Mouse (Mus musculus): ENCODE data around the gene Ccdc12. TPM values are rescaled to one million over a fixed set of nuclear protein-coding genes. Genes with fewer than 3 reads are reported as not detected.

Gene Ccdc12
- 131 and 134 TPM in 2 replicates for polyA plus RNA-seq (2014; fragmentation: Nextera tagmentation; extraction: Ambion mirVana)

GRCm38 (mm10) chr9:110656249-110657221 is at the start of gene Ccdc12:
Ccdc12 (plus strand) TSS chr9:110656503.
- Histone ChIP-seq H3K9ac (ENCODE audit: low read length) (peak within 1 kb of the TSS; percentile 85), H3K9me3 (ENCODE audit: control insufficient read depth, low read length) (no peaks in the 10 kb centered on the region), H3K4me2 (ENCODE audit: low read depth) (peak within 1 kb of the TSS; percentile 69), H3K4me1 (ENCODE audit: control insufficient read depth, insufficient read depth, low read length) (peaks cover 24% of the 10 kb centered on the region), H3K27ac (ENCODE audit: low read depth, low read length) (peak within 1 kb of the TSS; percentile 75), H3K36me3 (ENCODE audit: control insufficient read depth, insufficient read depth, low read length) (no peaks in the 10 kb centered on the region), H3K27me3 (ENCODE audit: control insufficient read depth, insufficient read depth, low read length) (peaks cover 22% of the 10 kb centered on the region), H3K4me3 (ENCODE audit: low read depth, low read length) (peak within 1 kb of the TSS; percentile 72)
- DNase-seq (ENCODE audit: low spot score) (peak; percentile 98), ATAC-seq (ENCODE audit: insufficient read depth, low FRiP score, low TSS enrichment) (peak; percentile 97)
- WGBS, result under 1% methylated on average over 52 of the region's 52 CpGs

- no peak overlapping the region for H3K9ac ChIP-seq (ENCODE audit: low read length)
- no peaks in the 10 kb centered on the region for H3K9me3 ChIP-seq (ENCODE audit: control insufficient read depth, low read length)
- H3K27me3 ChIP-seq (ENCODE audit: control insufficient read depth, insufficient read depth, low read length), result no peaks in the 10 kb centered on the region
- 89% methylated on average over 3 of the region's 3 CpGs for WGBS
- no peaks in the 10 kb centered on the region for H3K4me1 ChIP-seq (ENCODE audit: control insufficient read depth, insufficient read depth, low read length)
- DNase-seq (ENCODE audit: low spot score) (no peak), ATAC-seq (ENCODE audit: insufficient read depth, low FRiP score, low TSS enrichment) (no peak)
- H3K36me3 ChIP-seq (ENCODE audit: control insufficient read depth, insufficient read depth, low read length), result peaks cover 9% of the 10 kb centered on the region
- H3K4me2 ChIP-seq (ENCODE audit: low read depth), result no peak overlapping the region
- H3K27ac ChIP-seq (ENCODE audit: low read depth, low read length), result no peak overlapping the region
- no peak overlapping the region for H3K4me3 ChIP-seq (ENCODE audit: low read depth, low read length)
Observed at GRCm38 (mm10) chr9:110611471-110611870, 44.8 kb upstream of the Ccdc12 start.

DNA sequence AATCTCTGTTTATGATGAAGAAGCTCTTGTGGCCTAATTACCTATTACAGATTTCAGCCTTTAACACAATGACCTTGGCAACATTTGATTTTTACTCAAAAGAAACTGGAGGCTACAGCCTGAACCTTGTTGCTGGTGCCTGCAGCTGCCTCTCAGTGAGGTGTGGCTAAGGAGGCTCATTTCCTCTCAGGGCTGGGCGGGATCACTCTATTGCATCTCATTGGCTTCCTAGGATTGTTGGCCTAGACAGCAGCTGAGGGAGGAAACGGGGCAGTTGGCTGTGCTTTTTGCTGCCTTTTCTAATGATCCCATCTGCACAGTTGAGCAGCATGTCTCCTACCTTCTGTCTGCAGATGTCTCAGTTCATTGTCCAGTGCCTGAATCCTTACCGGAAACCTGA is 39.2 kb upstream of the Ccdc12 start:
- DNase-seq (ENCODE audit: low spot score), result no peak
- Histone ChIP-seq H3K9ac (ENCODE audit: low read length) (no peak overlapping the region), H3K4me3 (ENCODE audit: low read depth, low read length) (no peak overlapping the region), H3K9me3 (ENCODE audit: control insufficient read depth, low read length) (no peaks in the 10 kb centered on the region), H3K27ac (ENCODE audit: low read depth, low read length) (no peak overlapping the region), H3K36me3 (ENCODE audit: control insufficient read depth, insufficient read depth, low read length) (peaks cover 16% of the 10 kb centered on the region), H3K4me1 (ENCODE audit: control insufficient read depth, insufficient read depth, low read length) (no peaks in the 10 kb centered on the region), H3K4me2 (ENCODE audit: low read depth) (no peak overlapping the region), H3K27me3 (ENCODE audit: control insufficient read depth, insufficient read depth, low read length) (no peaks in the 10 kb centered on the region)
- WGBS, result 81% methylated on average over 3 of the region's 3 CpGs
- no peak for ATAC-seq (ENCODE audit: insufficient read depth, low FRiP score, low TSS enrichment)

DNA sequence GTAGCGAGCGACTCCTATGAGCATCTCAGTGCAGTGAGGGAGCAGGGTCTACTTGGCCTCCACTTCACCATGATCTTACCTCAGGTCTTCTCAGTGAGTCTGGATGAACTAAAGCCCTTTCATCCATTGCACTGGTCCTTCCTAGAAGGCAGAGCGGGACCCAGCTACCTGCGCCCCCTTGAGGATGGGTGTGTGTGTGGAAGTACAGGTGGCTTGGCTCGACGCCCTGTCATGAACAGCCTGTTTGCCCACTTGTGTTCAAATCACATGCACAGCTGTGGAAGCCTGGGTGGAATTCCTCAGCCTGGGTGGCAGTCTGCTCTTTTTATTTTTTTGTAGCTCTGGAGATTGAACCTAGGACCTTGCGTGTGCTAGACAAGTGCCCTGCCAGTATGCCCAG is 36.1 kb upstream of the Ccdc12 start:
- H3K9ac ChIP-seq (ENCODE audit: low read length), result no peak overlapping the region
- DNase-seq (ENCODE audit: low spot score) (no peak), ATAC-seq (ENCODE audit: insufficient read depth, low FRiP score, low TSS enrichment) (no peak)
- H3K4me3 ChIP-seq (ENCODE audit: low read depth, low read length), result no peak overlapping the region
- H3K9me3 ChIP-seq (ENCODE audit: control insufficient read depth, low read length), result no peaks in the 10 kb centered on the region
- H3K27ac ChIP-seq (ENCODE audit: low read depth, low read length), result no peak overlapping the region
- no peak overlapping the region for H3K4me2 ChIP-seq (ENCODE audit: low read depth)
- WGBS, result 94% methylated on average over 7 of the region's 7 CpGs
- H3K27me3 ChIP-seq (ENCODE audit: control insufficient read depth, insufficient read depth, low read length), result no peaks in the 10 kb centered on the region
- peaks cover 19% of the 10 kb centered on the region for H3K36me3 ChIP-seq (ENCODE audit: control insufficient read depth, insufficient read depth, low read length)
- peaks cover 9% of the 10 kb centered on the region; the same call in 1 of the 2 replicates for H3K4me1 ChIP-seq (ENCODE audit: control insufficient read depth, insufficient read depth, low read length)

DNA sequence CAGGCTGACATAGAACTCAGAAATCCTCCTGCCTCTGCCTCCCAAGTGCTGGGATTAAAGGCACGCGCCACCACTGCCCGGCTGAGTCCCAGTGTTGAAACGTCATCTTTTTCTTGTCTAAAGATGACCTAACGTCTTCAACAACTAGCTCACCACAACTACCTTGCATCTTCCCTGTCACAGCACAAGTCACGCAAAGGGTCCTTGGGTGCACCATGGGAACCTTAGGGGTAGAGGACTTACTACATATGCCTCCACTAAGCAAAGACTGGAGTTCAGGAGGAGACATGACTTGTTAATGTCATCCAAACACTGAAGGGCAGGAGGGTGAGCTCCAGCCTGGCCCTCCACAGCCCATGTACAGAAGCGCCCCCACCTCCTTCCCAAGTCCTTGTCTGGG is 35.6 kb upstream of the Ccdc12 start:
- Histone ChIP-seq H3K9ac (ENCODE audit: low read length) (no peak overlapping the region), H3K27me3 (ENCODE audit: control insufficient read depth, insufficient read depth, low read length) (no peaks in the 10 kb centered on the region), H3K9me3 (ENCODE audit: control insufficient read depth, low read length) (no peaks in the 10 kb centered on the region), H3K4me1 (ENCODE audit: control insufficient read depth, insufficient read depth, low read length) (peaks cover 9% of the 10 kb centered on the region; the same call in 1 of the 2 replicates), H3K27ac (ENCODE audit: low read depth, low read length) (no peak overlapping the region), H3K36me3 (ENCODE audit: control insufficient read depth, insufficient read depth, low read length) (peaks cover 14% of the 10 kb centered on the region), H3K4me2 (ENCODE audit: low read depth) (no peak overlapping the region), H3K4me3 (ENCODE audit: low read depth, low read length) (no peak overlapping the region)
- ATAC-seq (ENCODE audit: insufficient read depth, low FRiP score, low TSS enrichment) (no peak), DNase-seq (ENCODE audit: low spot score) (no peak)
- 95% methylated on average over 7 of the region's 7 CpGs for WGBS

DNA sequence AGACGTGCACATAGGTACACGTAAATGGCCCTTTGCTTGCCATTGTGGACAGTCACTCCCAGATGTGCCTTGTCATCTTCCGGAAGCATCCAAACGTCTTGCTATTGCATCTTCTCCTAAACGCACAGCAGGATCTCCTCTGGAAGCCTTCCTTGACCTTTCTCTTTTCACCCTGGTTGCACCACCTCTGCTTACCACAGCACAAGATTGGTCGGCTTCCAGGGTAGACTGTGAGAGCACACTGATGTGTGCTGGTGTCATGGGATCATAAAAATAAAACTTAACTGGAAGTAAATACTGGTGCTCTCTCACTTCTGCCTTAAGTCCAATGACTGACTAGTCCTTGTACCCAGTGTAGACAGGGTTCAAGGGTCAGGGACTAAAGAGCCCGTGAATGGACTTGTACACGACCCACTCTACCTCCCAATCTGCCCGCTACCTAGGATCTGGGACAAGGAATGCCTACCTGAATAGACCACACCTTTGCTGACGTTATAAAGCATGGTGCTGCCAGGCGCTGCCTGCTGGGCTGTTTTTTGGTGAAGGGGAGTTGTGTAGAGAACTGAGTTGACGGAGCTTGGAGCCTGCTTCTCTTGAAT is 33.6 kb upstream of the Ccdc12 start:
- Histone ChIP-seq H3K27me3 (ENCODE audit: control insufficient read depth, insufficient read depth, low read length) (no peaks in the 10 kb centered on the region), H3K36me3 (ENCODE audit: control insufficient read depth, insufficient read depth, low read length) (peaks cover 11% of the 10 kb centered on the region), H3K4me2 (ENCODE audit: low read depth) (no peak overlapping the region; the same call in 1 of the 2 replicates), H3K4me3 (ENCODE audit: low read depth, low read length) (no peak overlapping the region), H3K27ac (ENCODE audit: low read depth, low read length) (no peak overlapping the region), H3K9me3 (ENCODE audit: control insufficient read depth, low read length) (no peaks in the 10 kb centered on the region), H3K9ac (ENCODE audit: low read length) (no peak overlapping the region), H3K4me1 (ENCODE audit: control insufficient read depth, insufficient read depth, low read length) (peaks cover 9% of the 10 kb centered on the region; the same call in 1 of the 2 replicates)
- no peak for ATAC-seq (ENCODE audit: insufficient read depth, low FRiP score, low TSS enrichment)
- DNase-seq (ENCODE audit: low spot score), result no peak
- 90% methylated on average over 12 of the region's 12 CpGs for WGBS

DNA sequence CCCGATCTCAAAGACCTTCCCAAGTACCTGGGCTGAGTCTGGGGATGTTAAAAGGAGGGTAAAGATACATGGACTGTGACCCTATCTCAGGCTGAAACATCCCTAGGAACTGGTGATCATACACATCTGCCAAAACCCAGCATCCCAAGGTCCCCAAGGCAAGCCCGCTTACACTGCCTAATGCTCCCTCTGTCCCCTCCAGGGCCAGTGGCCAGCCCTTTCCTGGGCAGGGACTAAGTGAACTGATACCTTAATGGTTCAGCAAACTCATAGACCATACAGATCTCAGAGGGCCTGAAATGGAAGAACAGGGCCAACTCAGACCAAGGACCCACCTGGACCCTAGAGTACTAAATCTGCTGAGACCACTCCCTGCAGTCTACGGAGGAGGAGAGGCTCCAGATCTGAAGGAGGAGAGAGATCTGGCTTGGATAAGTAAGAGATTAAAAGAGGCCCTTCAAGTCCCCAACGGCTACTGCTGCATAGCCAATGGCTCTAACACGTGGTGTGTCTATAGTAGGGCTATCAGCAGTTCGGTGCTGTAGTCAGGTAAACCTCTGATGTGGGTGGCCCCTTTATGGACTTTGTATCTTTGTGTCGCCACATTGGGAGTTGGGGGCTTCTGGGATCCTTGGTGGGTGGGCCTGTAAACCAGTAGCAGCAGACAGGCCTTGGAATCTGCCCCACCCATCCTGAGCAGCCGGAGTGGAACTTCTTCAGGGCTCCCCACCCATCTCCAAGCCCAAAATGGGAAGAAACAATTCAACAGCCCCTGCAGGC is 32.7 kb upstream of the Ccdc12 start:
- 43% methylated on average over 8 of the region's 8 CpGs for WGBS
- H3K36me3 ChIP-seq (ENCODE audit: control insufficient read depth, insufficient read depth, low read length), result peaks cover 8% of the 10 kb centered on the region
- peak overlapping the region; percentile 51 for H3K4me3 ChIP-seq (ENCODE audit: low read depth, low read length)
- peak overlapping the region; percentile 69 for H3K27ac ChIP-seq (ENCODE audit: low read depth, low read length)
- H3K27me3 ChIP-seq (ENCODE audit: control insufficient read depth, insufficient read depth, low read length), result no peaks in the 10 kb centered on the region
- ATAC-seq (ENCODE audit: insufficient read depth, low FRiP score, low TSS enrichment) (no peak), DNase-seq (ENCODE audit: low spot score) (no peak)
- peak overlapping the region; percentile 77 for H3K9ac ChIP-seq (ENCODE audit: low read length)
- H3K4me1 ChIP-seq (ENCODE audit: control insufficient read depth, insufficient read depth, low read length), result peaks cover 9% of the 10 kb centered on the region; the same call in 1 of the 2 replicates
- no peaks in the 10 kb centered on the region for H3K9me3 ChIP-seq (ENCODE audit: control insufficient read depth, low read length)
- H3K4me2 ChIP-seq (ENCODE audit: low read depth), result peak overlapping the region; percentile 100

DNA sequence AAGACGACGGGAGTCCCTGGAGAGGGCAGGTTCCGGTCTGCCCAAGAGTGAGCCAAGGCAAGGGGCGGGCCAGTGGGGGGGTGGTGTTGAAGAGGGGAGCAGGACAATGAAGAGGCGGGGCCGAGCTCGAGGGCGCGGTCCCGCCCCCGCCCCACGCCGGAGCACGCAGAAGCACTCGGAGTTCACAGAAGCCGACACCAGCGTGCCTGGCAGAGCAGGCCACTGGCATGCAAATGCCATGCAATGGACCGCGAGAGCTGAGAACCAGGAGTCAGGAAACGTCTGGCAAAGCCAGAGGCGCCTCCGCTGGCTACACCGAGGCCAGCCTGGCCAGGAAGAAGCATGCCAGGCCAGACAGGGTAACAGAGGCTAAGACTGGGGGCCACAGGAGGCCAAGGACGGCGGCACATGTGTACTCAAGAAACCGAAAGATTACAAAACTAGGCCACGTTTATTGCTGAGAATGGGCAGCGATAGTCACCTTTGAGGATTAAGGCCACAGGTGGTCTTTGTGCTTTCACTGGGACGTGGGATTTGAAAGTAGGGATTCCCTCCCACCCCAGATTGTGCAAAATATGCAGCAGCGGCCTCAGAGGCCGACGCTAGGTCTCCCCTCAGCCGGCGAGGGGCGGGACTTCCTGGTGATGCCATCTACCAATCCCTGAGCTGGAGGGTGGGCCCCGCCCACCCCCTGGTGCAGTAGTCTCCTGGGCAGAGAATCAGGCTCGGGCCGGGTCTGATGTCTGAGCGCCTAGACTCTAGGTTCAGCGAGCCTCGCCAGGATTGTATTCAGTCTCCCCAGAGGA is 31.7 kb upstream of the Ccdc12 start, which contains the start of gene Nradd:
Gene Nradd (minus strand): TSS at position 92 of the 806 bp plus-strand sequence.
- Histone ChIP-seq H3K36me3 (ENCODE audit: control insufficient read depth, insufficient read depth, low read length) (peaks cover 5% of the 10 kb centered on the region), H3K9ac (ENCODE audit: low read length) (peak within 1 kb of the TSS; percentile 77), H3K27me3 (ENCODE audit: control insufficient read depth, insufficient read depth, low read length) (no peaks in the 10 kb centered on the region), H3K4me1 (ENCODE audit: control insufficient read depth, insufficient read depth, low read length) (peaks cover 9% of the 10 kb centered on the region; the same call in 1 of the 2 replicates), H3K4me2 (ENCODE audit: low read depth) (peak within 1 kb of the TSS; percentile 100), H3K4me3 (ENCODE audit: low read depth, low read length) (peak within 1 kb of the TSS; percentile 51), H3K27ac (ENCODE audit: low read depth, low read length) (peak within 1 kb of the TSS; percentile 69), H3K9me3 (ENCODE audit: control insufficient read depth, low read length) (no peaks in the 10 kb centered on the region)
- peak; percentile 95 for ATAC-seq (ENCODE audit: insufficient read depth, low FRiP score, low TSS enrichment)
- WGBS, result under 1% methylated on average over 41 of the region's 41 CpGs
- peak; percentile 95 for DNase-seq (ENCODE audit: low spot score)

Measured in neural tube, embryonic 11.5 days (tissue).